Mouse (Mus musculus) layer of hippocampus, adult 2 months (tissue): ENCODE data around the gene Anp32a. TPM values are rescaled to one million over a fixed set of nuclear protein-coding genes. Genes with fewer than 3 reads are reported as not detected.

Experiments used
- DNase-seq, 2 experiments: peaks; one replicate each; pipeline ENCODE4 v3.0.0; 2022; ENCODE audit warnings: low spot score in 2 of 2
- H3K27ac ChIP-seq: fragments of 200-600 bp; 2 replicates; pipeline ENCODE4 v1.8.1; 2022
- H3K4me3 ChIP-seq: fragments of 200-600 bp; 2 replicates; pipeline ENCODE4 v1.8.1; 2022; ENCODE audit warnings: mild to moderate bottlenecking
- CTCF ChIP-seq: fragments of 200-600 bp; conservative IDR thresholded peaks from 2 replicates; pipeline ENCODE4 v1.8.1; 2022; ENCODE audit warnings: antibody characterized with exemption, mild to moderate bottlenecking, moderate library complexity
- long read RNA-seq, 2 experiments: library from polyadenylated mRNA; stranded (forward); transcript quantifications; one replicate each; pipeline ENCODE4 v2.0.0; 2021; ENCODE audit warnings: borderline mapping rate in 2 of 2
- total RNA-seq, 2 experiments: library from RNA; stranded (reverse); gene quantifications; 2 replicates each; pipeline ENCODE4 v1.2.3; 2021

Anp32a gene
- total RNA-seq, result 100 to 1,000 TPM; 350 to 351 TPM
- long read RNA-seq, experiment 1, transcript Anp32a-201 (7 exons, 2,113 nt), result major isoform, 9 of 26 reads
- long read RNA-seq, experiment 1, partial matches to known transcripts, result 1 of 26 reads
- long read RNA-seq, experiment 1, other reads (novel, unspliced or antisense), result 14 of 26 reads
- long read RNA-seq, experiment 2, transcript Anp32a-201 (7 exons, 2,113 nt), result major isoform, 7 of 22 reads
- long read RNA-seq, experiment 2, partial matches to known transcripts, result 2 of 22 reads
- long read RNA-seq, experiment 2, other reads (novel, unspliced or antisense), result 13 of 22 reads

GRCm38 (mm10) chr9:62341123-62341486, at the start of gene Anp32a:
Gene Anp32a, plus strand, starts transcription at chr9:62341293.
- DNase-seq, result peak; percentile 98 to 99

DNA sequence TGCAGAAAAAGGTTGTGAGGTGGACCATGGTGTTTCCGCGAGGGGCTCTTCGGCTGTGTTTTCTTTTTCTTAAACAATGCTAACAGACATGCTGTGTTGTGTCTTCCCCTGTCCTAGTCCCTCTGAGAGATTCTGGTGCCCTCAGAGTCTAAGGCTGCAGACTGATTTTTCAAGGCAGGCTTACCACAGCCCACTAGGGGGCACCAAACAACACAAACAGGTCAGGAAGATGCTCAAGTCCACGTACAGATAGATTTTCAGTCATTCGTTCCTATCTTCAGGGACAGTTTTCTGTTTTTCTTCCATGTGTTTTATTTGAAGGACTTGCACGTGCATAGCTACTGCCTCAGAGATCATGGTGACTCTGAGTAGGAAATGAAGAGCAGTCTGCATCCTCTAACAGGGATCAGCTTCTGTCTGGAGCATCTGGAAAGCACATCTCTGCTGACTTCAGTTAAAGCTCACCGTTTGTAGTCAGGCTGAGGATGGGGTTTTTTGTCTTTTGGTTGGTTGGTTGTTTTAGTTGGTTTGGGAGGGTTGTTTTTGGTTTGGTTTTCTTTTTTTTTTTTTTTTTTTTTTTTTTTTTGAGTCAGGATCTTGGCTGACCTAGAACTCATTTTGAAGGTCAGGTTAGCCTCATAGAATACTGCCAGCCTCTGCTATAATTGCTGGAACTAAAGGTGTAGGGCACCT, 45.9 kb upstream of the Anp32a start:
- H3K4me3 ChIP-seq, result no peak overlapping the region
- peak; percentile 97; the same call in 1 of the 2 replicates for TF ChIP-seq CTCF
- H3K27ac ChIP-seq, result 0 out of 2 replicates have a peak overlapping the region, but pooled peaks have one; percentile 19
- DNase-seq, result peak; percentile 86 to 93

More at GRCm38 (mm10) chr9:62341123-62341486, at the start of gene Anp32a:
- Histone ChIP-seq H3K4me3 (peak within 1 kb of the TSS; percentile 87), H3K27ac (peak within 1 kb of the TSS; percentile 100)
- no peak for TF ChIP-seq CTCF

DNA sequence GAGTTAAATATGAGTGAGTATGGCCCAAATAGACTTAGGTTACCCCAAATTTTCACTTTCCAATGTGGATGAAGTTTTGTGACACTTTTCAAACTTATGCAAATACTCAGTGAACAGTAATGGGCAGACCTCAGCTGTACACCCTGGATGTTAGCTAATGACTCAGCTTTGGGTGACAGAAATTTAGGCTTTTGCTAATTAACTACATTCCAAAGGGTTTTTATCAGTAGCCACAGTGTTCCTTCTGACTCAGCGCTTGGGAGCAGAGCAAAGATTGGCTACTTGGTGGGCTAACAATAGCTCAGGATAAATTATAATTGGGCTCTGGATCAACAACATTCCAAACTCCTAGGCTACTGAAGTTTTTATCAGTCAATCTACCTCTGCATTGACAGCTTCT, 44.2 kb upstream of the Anp32a start:
- TF ChIP-seq CTCF, result no peak
- no peak for DNase-seq
- Histone ChIP-seq H3K27ac (peak overlapping the region; percentile 44; the same call in 1 of the 2 replicates), H3K4me3 (no peak overlapping the region)

- Histone ChIP-seq H3K27ac (peak overlapping the region; percentile 93), H3K4me3 (no peak overlapping the region)
- peak; percentile 22 to 62 for DNase-seq
- TF ChIP-seq CTCF, result no peak
Measured at GRCm38 (mm10) chr9:62315556-62315955, 25.5 kb upstream of the Anp32a start.

DNA sequence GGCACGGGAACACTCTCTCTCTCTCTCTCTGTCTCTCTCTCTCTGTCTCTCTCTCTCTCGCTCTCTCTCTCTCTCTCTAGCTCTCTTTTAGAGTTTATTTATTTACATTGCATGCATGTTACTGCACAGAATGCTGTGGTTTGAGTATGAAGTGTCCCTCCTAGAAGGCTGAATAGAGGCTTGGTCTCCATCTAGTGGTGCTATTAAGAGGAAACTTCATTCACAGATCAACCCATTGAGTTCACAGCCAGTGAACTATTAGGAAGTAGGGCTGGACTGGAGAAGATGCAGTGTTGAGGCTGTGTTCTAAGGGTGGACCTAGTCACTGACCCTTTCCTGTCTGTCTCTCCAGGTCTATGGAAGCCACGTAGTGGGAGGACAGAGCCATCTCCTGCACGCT, 22.4 kb upstream of the Anp32a start:
- H3K27ac ChIP-seq, result no peak overlapping the region
- peak; percentile 63 for TF ChIP-seq CTCF
- no peak for DNase-seq
- no peak overlapping the region for H3K4me3 ChIP-seq

DNA sequence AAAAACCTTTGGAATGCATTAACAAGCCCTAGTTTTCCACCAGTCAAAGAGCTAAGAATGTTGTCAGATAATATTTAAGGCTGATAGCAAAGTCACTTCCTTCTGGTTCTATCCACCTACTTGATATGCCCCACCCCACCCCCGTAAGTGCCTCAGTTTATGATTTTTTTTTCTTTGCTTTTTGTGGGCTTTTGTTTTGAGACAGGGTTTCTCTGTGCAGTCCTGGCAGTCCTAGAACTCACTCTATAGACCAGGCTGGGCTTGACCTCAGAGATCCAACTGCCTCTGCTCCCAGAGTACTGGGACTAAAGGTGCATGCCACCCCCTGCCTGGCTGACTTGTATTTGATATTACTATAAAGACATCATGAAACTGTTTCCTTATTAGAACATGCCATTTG, 17.3 kb upstream of the Anp32a start:
- TF ChIP-seq CTCF, result no peak
- Histone ChIP-seq H3K4me3 (no peak overlapping the region), H3K27ac (no peak overlapping the region)
- DNase-seq, result no peak

DNA sequence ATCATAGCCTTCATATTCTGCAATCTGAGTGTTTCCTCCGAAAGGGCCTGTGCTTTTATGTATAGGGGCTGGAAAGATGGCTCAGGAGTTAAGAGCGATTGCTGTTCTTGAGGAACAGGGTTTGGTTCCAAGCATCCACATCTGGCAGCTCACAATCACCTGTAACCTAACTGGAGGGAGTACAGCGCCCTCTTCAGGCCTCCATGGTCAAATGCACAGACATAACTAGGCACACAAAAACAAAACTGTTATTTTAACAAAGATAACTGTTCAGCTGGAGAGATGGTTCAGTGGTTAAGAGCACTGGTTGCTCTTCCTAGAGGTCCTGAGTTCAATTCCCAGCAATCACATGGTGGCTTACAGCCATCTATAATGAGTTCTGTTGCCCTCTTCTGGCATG, 15.1 kb upstream of the Anp32a start:
- TF ChIP-seq CTCF, result peak; percentile 51
- Histone ChIP-seq H3K27ac (no peak overlapping the region), H3K4me3 (no peak overlapping the region)
- no peak for DNase-seq

DNA sequence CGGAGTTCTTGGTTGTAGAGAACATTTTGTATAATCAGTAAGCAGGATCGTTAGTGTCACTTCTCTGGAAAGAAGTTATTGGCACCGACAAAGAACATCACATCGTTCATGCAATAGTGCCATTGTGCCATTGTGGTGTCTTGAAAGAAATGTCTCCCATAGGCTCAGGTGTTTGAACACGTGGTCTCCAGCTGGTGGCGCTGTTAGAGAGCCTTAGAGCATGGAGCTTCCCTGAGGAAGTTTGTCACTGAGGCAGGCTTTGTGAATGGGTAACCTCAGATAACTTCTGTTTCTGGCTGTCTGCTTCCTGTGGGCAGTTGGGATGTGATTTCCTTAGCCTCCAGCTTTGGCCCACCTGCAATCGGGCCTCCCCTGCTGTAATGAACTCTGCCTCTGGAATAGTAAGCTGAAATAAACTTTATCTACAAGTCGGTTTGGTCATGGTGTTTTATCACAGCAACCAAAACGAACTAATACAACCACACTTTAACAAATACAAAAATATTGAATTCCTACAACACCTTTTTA, 6.7 kb upstream of the Anp32a start:
- no peak overlapping the region for H3K27ac ChIP-seq
- no peak overlapping the region for H3K4me3 ChIP-seq
- peak; percentile 49 for TF ChIP-seq CTCF
- DNase-seq, result no peak

DNA sequence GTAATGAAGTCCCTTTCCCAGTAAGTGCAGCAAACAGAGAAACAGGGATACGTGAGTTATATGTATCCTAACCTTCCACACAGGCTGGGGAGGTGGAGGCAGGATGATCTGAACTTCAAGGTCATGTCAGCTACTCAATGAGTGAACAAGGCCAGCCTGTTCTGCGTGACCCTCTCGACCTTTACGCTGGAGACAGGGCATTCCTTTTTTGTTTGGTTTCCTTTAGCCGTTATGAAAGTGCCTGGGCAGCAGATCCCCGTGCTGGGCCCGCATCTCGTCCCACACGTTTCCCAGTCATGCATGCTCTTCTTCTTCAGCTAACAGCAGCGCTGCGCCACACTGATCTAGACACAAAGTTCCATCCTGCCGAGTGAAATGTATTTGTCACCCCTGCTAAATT, 5.7 kb upstream of the Anp32a start:
- DNase-seq, result no peak
- no peak for TF ChIP-seq CTCF
- Histone ChIP-seq H3K27ac (no peak overlapping the region), H3K4me3 (no peak overlapping the region)

DNA sequence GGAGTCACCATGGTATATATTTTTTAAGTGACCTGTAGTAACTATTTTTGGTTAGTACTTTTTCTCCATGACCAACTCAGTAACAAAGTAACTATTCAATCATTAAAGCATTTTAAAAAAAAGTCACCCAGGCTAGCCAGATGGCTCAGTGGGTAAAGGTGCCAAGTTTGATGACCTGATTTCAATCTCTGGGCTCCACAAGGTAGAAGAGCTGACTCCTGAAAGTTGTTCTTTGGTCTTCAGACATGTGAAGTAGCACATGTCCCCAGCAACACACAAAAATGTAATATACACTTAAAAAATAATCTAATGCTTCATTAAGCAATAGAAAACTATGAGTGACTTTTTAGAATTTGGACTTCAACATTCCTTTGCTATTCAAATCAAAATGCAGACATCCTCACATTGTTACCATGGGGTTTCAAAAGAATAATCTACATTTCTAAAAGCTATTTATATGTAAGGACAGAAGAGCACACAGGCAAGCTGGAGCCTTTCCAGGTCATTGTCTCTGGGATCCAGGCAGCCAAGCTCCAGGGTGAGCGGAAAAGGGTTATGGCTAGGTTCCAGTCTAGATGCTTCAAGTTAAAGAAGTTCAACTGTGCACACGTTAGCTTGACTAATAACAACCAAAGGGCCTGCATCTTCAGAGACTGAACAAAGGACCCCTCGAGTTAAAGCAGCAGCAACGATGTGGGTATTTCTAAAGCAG, 3.0 kb upstream of the Anp32a start:
- Histone ChIP-seq H3K27ac (no peak overlapping the region; the same call in 1 of the 2 replicates), H3K4me3 (no peak overlapping the region)
- no peak for TF ChIP-seq CTCF
- DNase-seq, result no peak

- no peak overlapping the region for H3K27ac ChIP-seq
- no peak for DNase-seq
- TF ChIP-seq CTCF, result no peak
- H3K4me3 ChIP-seq, result no peak overlapping the region
Measured at GRCm38 (mm10) chr9:62338636-62339191, 2.4 kb upstream of the Anp32a start.

- Histone ChIP-seq H3K4me3 (peak overlapping the region; percentile 87), H3K27ac (peak overlapping the region; percentile 100)
- no peak for TF ChIP-seq CTCF
- no peak for DNase-seq
Measured at GRCm38 (mm10) chr9:62340301-62341122, 581 bp upstream of the Anp32a start.
